Mouse (Mus musculus) hindbrain, postnatal 0 days (tissue): ENCODE data around the gene Wbp2. TPM values are rescaled to one million over a fixed set of nuclear protein-coding genes. Genes with fewer than 3 reads are reported as not detected.

Experiments used
- ATAC-seq: fragments of 200-750 bp; cut with Nextera tagmentation; 2 replicates; pipeline ENCODE4 v1.8.0; 2017; ENCODE audit warnings: mild to moderate bottlenecking, moderate TSS enrichment, moderate library complexity
- DNase-seq: peaks from one replicate; pipeline ENCODE4 v3.0.0-alpha.2; 2015; ENCODE audit warnings: low spot score
- H3K27ac ChIP-seq: fragments of 300-500 bp; sonication (generic); 2 replicates; pipeline ENCODE4 v1.5.1; 2014; ENCODE audit warnings: mild to moderate bottlenecking
- H3K27me3 ChIP-seq: fragments of 300-500 bp; sonication (generic); 2 replicates; pipeline ENCODE4 v1.6.1; 2014; ENCODE audit warnings: low read length, mixed read lengths; ENCODE audit not compliant: insufficient read depth
- H3K36me3 ChIP-seq: fragments of 300-500 bp; sonication (generic); 2 replicates; pipeline ENCODE4 v1.6.1; 2014; ENCODE audit warnings: low read length, mixed read lengths; ENCODE audit not compliant: insufficient read depth
- H3K4me1 ChIP-seq: fragments of 300-500 bp; sonication (generic); 2 replicates; pipeline ENCODE4 v1.6.1; 2014; ENCODE audit warnings: antibody characterized with exemption, low read length, mixed read lengths; ENCODE audit not compliant: insufficient read depth
- H3K4me2 ChIP-seq: fragments of 300-500 bp; sonication (generic); 2 replicates; pipeline ENCODE4 v1.6.1; 2014; ENCODE audit warnings: low read depth, mild to moderate bottlenecking, low read length, moderate library complexity, mixed read lengths
- H3K4me3 ChIP-seq: fragments of 300-500 bp; sonication (generic); 2 replicates; pipeline ENCODE4 v1.5.1; 2014; ENCODE audit warnings: low read length
- H3K9ac ChIP-seq: fragments of 300-500 bp; sonication (generic); replicated peaks from 2 replicates; pipeline ENCODE4 v1.6.1; 2014; ENCODE audit warnings: mild to moderate bottlenecking, low read length, moderate library complexity, mixed read lengths
- H3K9me3 ChIP-seq: fragments of 300-500 bp; sonication (generic); 2 replicates; pipeline ENCODE4 v1.6.1; 2016; ENCODE audit warnings: low read length, mixed read lengths
- CTCF ChIP-seq: IDR thresholded peaks from 2 replicates; pipeline ENCODE4 v1.5.1; 2016; ENCODE audit warnings: antibody characterized with exemption, control low read depth, low read depth
- WGBS: fragments of 180-500 bp; shearing (Covaris S2); extraction: QIAGEN DNeasy Blood & Tissue Kit; methylation state at CpG from one replicate; pipeline ENCODE4 v1.1.7; 2014; 5-methylcytosine and 5-hydroxymethylcytosine counted together
- polyA plus RNA-seq: library from polyadenylated mRNA; unstranded; fragments of >200 nt; fragmentation: Nextera tagmentation; extraction: Ambion mirVana; gene quantifications from 2 replicates; pipeline ENCODE4 v1.2.1, GENCODE M21; 2015
- total RNA-seq: library from RNA; depleted of rRNA; stranded (reverse); fragments of >200 nt; gene quantifications from 2 replicates; pipeline ENCODE4 v1.2.3, GENCODE M21; 2014

The Wbp2 gene
- total and polyA plus RNA-seq, 2 experiments from 2014 or later: 171 to 234 TPM

DNA sequence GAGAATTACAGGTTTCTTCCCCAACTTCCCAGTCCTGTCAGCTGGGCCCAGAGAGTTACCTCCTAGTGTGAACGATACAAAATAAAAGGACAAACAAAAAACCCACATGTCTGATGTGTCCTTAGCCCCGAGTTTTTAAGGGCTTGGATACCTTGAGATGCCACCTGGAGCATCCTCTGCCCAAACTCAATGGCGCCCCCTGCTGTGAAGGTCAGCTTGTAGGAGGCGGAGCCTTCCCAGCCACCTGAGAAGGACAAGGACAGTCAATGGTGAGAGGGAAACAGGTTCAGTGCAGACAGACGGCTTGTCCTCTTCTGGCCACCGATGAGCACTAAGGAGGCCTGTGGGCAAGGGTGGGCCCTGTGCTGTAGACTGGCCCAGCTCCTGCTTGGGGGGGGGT is 5.7 kb downstream of the Wbp2 start:
- Histone ChIP-seq H3K27me3 (no peaks in the 10 kb centered on the region), H3K9me3 (no peaks in the 10 kb centered on the region), H3K9ac (no peak overlapping the region), H3K4me1 (peaks cover 9% of the 10 kb centered on the region; the same call in 1 of the 2 replicates), H3K36me3 (peaks cover 38% of the 10 kb centered on the region), H3K4me2 (no peak overlapping the region), H3K4me3 (no peak overlapping the region), H3K27ac (no peak overlapping the region)
- TF ChIP-seq CTCF: peak; percentile 29; the same call in 1 of the 2 replicates
- ATAC-seq (no peak), DNase-seq (no peak)
- 77% methylated on average over 6 of the region's 6 CpGs for WGBS

- Histone ChIP-seq H3K36me3 (peaks cover 38% of the 10 kb centered on the region), H3K4me2 (no peak overlapping the region), H3K27ac (no peak overlapping the region), H3K4me1 (0 out of 2 replicates have a peak, but pooled peaks cover 3% of the 10 kb centered on the region), H3K9ac (no peak overlapping the region), H3K9me3 (no peaks in the 10 kb centered on the region), H3K27me3 (no peaks in the 10 kb centered on the region), H3K4me3 (no peak overlapping the region)
- TF ChIP-seq CTCF: no peak
- 46% methylated on average over 10 of the region's 10 CpGs for WGBS
- no peak for DNase-seq
- no peak for ATAC-seq
These were observed 7.3 kb downstream of the Wbp2 start for GRCm38 (mm10) chr11:116079511-116079910.

DNA sequence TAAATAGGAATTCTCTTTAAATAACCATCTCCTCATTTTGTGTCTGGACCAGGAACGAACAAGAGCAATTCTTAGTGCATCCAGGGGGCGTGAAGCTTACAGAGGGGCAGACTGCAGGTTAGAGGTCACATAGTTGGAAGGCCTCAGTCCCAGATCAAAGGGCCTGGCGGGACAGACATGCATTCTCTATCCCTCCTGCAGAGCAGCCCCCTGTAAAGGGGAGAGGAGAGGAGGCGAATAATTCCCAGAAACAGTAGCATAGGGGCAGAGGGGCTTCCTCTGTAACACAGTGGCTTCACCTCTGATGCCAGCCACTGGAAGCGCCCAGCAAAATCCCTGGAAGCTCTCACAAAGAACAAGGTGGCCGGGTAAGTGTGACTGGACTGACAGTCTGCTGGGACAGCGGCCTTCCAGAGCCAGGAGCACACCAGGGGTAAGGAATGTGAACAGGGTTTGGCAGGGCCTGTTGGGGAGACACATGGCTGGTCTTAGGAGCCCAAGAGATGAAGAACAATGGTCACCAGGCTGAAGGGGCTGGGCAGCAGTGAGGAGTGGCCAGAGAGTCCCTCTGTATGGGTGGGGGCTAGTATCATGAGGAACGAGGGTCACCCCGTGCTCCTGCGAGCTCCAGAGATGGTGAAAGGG is 8.0 kb downstream of the Wbp2 start:
- 0 out of 2 replicates have a peak, but pooled peaks cover 3% of the 10 kb centered on the region for H3K4me1 ChIP-seq
- H3K4me3 ChIP-seq: no peak overlapping the region
- no peak for TF ChIP-seq CTCF
- no peak for DNase-seq
- WGBS: 28% methylated on average over 10 of the region's 10 CpGs
- H3K27me3 ChIP-seq: no peaks in the 10 kb centered on the region
- ATAC-seq: no peak
- no peak overlapping the region; the same call in 1 of the 2 replicates for H3K9ac ChIP-seq
- peaks cover 38% of the 10 kb centered on the region for H3K36me3 ChIP-seq
- no peak overlapping the region for H3K4me2 ChIP-seq
- peak overlapping the region; percentile 36; the same call in 1 of the 2 replicates for H3K27ac ChIP-seq
- H3K9me3 ChIP-seq: no peaks in the 10 kb centered on the region

DNA sequence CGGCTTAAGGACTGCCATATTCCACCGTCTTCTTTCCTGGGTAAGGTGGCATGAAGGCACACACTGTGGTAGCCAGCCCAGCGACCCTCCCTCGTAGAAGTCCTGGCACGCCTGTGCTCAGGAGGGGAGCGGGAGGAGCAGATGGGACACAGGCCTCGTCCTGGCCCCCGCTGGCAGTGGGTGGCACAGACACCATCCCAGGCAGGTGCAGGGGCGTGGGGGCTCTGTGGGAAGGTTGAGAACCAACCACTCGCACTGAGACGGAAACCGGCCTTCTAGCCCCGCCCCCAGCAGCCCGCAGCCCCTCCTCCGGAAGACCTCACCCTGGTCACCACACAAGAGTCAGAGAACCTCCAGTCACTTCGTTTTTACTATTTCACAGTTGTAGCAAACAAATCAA is 8.6 kb downstream of the Wbp2 start:
- WGBS: 11% methylated on average over 16 of the region's 16 CpGs
- H3K4me2 ChIP-seq: peak overlapping the region; percentile 49
- peak overlapping the region; percentile 6; the same call in 1 of the 2 replicates for H3K4me3 ChIP-seq
- no peak for TF ChIP-seq CTCF
- ATAC-seq (peak; percentile 62), DNase-seq (peak; percentile 38)
- H3K36me3 ChIP-seq: peaks cover 33% of the 10 kb centered on the region
- peak overlapping the region; percentile 22; the same call in 1 of the 2 replicates for H3K27ac ChIP-seq
- H3K9ac ChIP-seq: no peak overlapping the region
- H3K4me1 ChIP-seq: 0 out of 2 replicates have a peak, but pooled peaks cover 3% of the 10 kb centered on the region
- H3K9me3 ChIP-seq: no peaks in the 10 kb centered on the region
- H3K27me3 ChIP-seq: no peaks in the 10 kb centered on the region

DNA sequence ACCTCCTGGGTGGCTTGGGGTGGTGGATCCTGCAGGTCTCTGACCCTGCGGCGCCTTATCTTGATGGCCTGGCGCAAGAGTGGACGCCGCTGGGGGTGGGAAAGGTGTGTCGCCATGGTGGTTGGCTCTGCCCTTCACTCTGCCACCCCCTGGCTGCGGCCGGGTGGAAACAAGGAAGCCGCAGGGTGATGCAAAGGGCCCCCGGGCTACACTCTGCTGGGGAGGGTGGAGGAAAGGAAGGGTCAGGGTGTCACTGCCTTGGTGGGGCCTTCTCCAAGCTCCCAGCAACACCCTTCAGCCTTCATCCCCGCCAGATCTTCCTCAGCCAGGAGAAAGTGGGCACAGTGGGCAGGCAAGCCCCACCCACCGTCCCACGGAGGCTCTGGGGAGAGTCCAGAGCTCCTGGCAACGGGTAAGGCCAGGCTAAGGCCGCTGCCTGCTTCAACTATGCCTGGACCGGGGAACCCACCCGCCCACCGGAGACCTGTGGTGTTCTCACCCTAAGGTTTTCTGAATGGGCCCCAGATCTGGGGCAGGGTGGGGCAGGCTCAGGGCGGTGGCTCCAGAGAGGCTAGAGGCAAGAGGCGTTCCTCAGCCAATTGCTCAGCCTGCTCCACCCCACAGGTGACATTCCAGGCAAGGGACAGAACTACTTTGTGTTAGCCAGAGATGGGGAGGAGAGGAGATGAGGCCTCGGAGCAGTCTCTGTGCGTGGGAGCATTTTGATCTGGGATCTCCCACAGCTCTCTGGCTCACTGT is 9.2 kb downstream of the Wbp2 start, which contains the start of gene Unc13d:
Unc13d (minus strand) TSS at position 516 of the 759 bp plus-strand sequence.
- peaks cover 32% of the 10 kb centered on the region for H3K36me3 ChIP-seq
- 0 out of 2 replicates have a peak, but pooled peaks have one; percentile 1 for ATAC-seq
- peak within 1 kb of the TSS; percentile 49 for H3K4me2 ChIP-seq
- no peak for DNase-seq
- H3K4me3 ChIP-seq: peak within 1 kb of the TSS; percentile 6; the same call in 1 of the 2 replicates
- 58% methylated on average over 22 of the region's 22 CpGs for WGBS
- no peak within 1 kb of the TSS for H3K9ac ChIP-seq
- peak within 1 kb of the TSS; percentile 36; the same call in 1 of the 2 replicates for H3K27ac ChIP-seq
- H3K4me1 ChIP-seq: 0 out of 2 replicates have a peak, but pooled peaks cover 3% of the 10 kb centered on the region
- no peaks in the 10 kb centered on the region for H3K27me3 ChIP-seq
- no peaks in the 10 kb centered on the region for H3K9me3 ChIP-seq
- TF ChIP-seq CTCF: 0 out of 2 replicates have a peak, but pooled peaks have one; percentile 13

GRCm38 (mm10) chr11:116076836-116077235 is 10.0 kb downstream of the Wbp2 start:
- no peak for DNase-seq
- Histone ChIP-seq H3K9ac (no peak overlapping the region), H3K4me3 (no peak overlapping the region), H3K4me2 (no peak overlapping the region), H3K4me1 (0 out of 2 replicates have a peak, but pooled peaks cover 3% of the 10 kb centered on the region), H3K9me3 (no peaks in the 10 kb centered on the region), H3K36me3 (peaks cover 25% of the 10 kb centered on the region), H3K27me3 (no peaks in the 10 kb centered on the region), H3K27ac (no peak overlapping the region)
- TF ChIP-seq CTCF: no peak
- WGBS: 93% methylated on average over 7 of the region's 7 CpGs
- no peak for ATAC-seq
